Mouse (Mus musculus): ENCODE results near the gene Ranbp10.
"Not testable (repeated sequence)": the region's sequence is repeated elsewhere in the genome, so short reads cannot be mapped to it uniquely, and the experiment has no call there.

- TF ChIP-seq GATA1 (IDR thresholded peaks at IDR 0.05; ENCODE audit: borderline replicate concordance, low read length); FLI1 (IDR thresholded peaks at IDR 0.05; ENCODE audit: low read length): not testable (repeated sequence)
Observed at GRCm38 (mm10) chr8:105833740-105834139, 6.6 kb upstream of the Ranbp10 start.
